Mouse (Mus musculus): ENCODE results near the gene Tpp1. TPM values are rescaled to one million over a fixed set of nuclear protein-coding genes. Genes with fewer than 3 reads are reported as not detected.

The Tpp1 gene
- polyA plus RNA-seq, 1 experiment from 2014 or later, result 74.3 TPM

GRCm38 (mm10) chr7:105703816-105704215 is 48.2 kb downstream of the Tpp1 start:
- 85% methylated on average over 4 of the region's 4 CpGs for WGBS
- Histone ChIP-seq H3K4me2 (no peak overlapping the region), H3K27ac (no peak overlapping the region), H3K9me3 (no peaks in the 10 kb centered on the region), H3K4me1 (no peaks in the 10 kb centered on the region), H3K36me3 (no peaks in the 10 kb centered on the region), H3K9ac (no peak overlapping the region), H3K27me3 (no peaks in the 10 kb centered on the region), H3K4me3 (no peak overlapping the region)
- no peak for ATAC-seq (ENCODE audit: insufficient number of reproducible peaks, low FRiP score, low TSS enrichment, low read depth)

GRCm38 (mm10) chr7:105703184-105703583 is 48.9 kb downstream of the Tpp1 start:
- no peaks in the 10 kb centered on the region for H3K36me3 ChIP-seq
- H3K4me1 ChIP-seq, result no peaks in the 10 kb centered on the region
- ATAC-seq (ENCODE audit: insufficient number of reproducible peaks, low FRiP score, low TSS enrichment, low read depth), result no peak
- no peak overlapping the region for H3K9ac ChIP-seq
- H3K4me2 ChIP-seq, result no peak overlapping the region
- H3K27ac ChIP-seq, result no peak overlapping the region
- H3K4me3 ChIP-seq, result no peak overlapping the region
- H3K9me3 ChIP-seq, result no peaks in the 10 kb centered on the region
- WGBS, result 85% methylated on average over 16 of the region's 16 CpGs
- H3K27me3 ChIP-seq, result no peaks in the 10 kb centered on the region

Other genes starting within 250 kb of the Tpp1 start
- gene Smpd1, start 197.9 kb downstream of the Tpp1 start, polyA plus RNA-seq (2015; fragmentation: Nextera tagmentation; extraction: Ambion mirVana), result 62.6 and 65.0 TPM in 2 replicates
- gene Apbb1, start 170.6 kb downstream of the Tpp1 start, polyA plus RNA-seq (2015; fragmentation: Nextera tagmentation; extraction: Ambion mirVana), result 37.4 and 38.2 TPM in 2 replicates
- gene Hpx, start 152.1 kb downstream of the Tpp1 start, polyA plus RNA-seq (2015; fragmentation: Nextera tagmentation; extraction: Ambion mirVana), result 0.53 and 0.99 TPM in 2 replicates
- 38.9 and 39.7 TPM in 2 replicates for gene Trim3, start 118.7 kb downstream of the Tpp1 start, polyA plus RNA-seq (2015; fragmentation: Nextera tagmentation; extraction: Ambion mirVana)
- 185 and 190 TPM in 2 replicates for gene Timm10b, start 112.2 kb downstream of the Tpp1 start, polyA plus RNA-seq (2015; fragmentation: Nextera tagmentation; extraction: Ambion mirVana)
- 95.8 and 97.8 TPM in 2 replicates for gene Arfip2, start 111.8 kb downstream of the Tpp1 start, polyA plus RNA-seq (2015; fragmentation: Nextera tagmentation; extraction: Ambion mirVana)
- gene Gm45799, start 111.7 kb downstream of the Tpp1 start, polyA plus RNA-seq (2015; fragmentation: Nextera tagmentation; extraction: Ambion mirVana), result 30.4 and 34.7 TPM in 2 replicates
- 0.88 and 1.4 TPM in 2 replicates for gene Dnhd1, start 101.4 kb downstream of the Tpp1 start, polyA plus RNA-seq (2015; fragmentation: Nextera tagmentation; extraction: Ambion mirVana)
- gene Ilk, start 15.6 kb downstream of the Tpp1 start, polyA plus RNA-seq (2015; fragmentation: Nextera tagmentation; extraction: Ambion mirVana), result 327 and 418 TPM in 2 replicates
- 36.4 and 41.8 TPM in 2 replicates for gene Rrp8, start 14.8 kb downstream of the Tpp1 start, polyA plus RNA-seq (2015; fragmentation: Nextera tagmentation; extraction: Ambion mirVana)
- gene Taf10, start 7.9 kb downstream of the Tpp1 start, polyA plus RNA-seq (2015; fragmentation: Nextera tagmentation; extraction: Ambion mirVana), result 80.1 and 104 TPM in 2 replicates
- 13.3 and 16.2 TPM in 2 replicates for gene Dchs1, start 35.4 kb upstream of the Tpp1 start, polyA plus RNA-seq (2015; fragmentation: Nextera tagmentation; extraction: Ambion mirVana)
- gene Mrpl17, start 58.9 kb upstream of the Tpp1 start, polyA plus RNA-seq (2015; fragmentation: Nextera tagmentation; extraction: Ambion mirVana), result 329 and 341 TPM in 2 replicates
- gene Gm4070, start 201.7 kb upstream of the Tpp1 start, polyA plus RNA-seq (2015; fragmentation: Nextera tagmentation; extraction: Ambion mirVana), result 0.89 and 1.6 TPM in 2 replicates